Mouse (Mus musculus): ENCODE results near the gene Nlrp9b. TPM values are rescaled to one million over a fixed set of nuclear protein-coding genes. Genes with fewer than 3 reads are reported as not detected.
"Not testable (repeated sequence)": the region's sequence is repeated elsewhere in the genome, so short reads cannot be mapped to it uniquely, and the experiment has no call there.

Nlrp9b gene
- polyA plus RNA-seq, 2 experiments: not detected

- DNase-seq (ENCODE audit: low spot score) (no peak), ATAC-seq (ENCODE audit: low FRiP score, low read depth) (no peak)
- no peaks in the 10 kb centered on the region for H3K36me3 ChIP-seq (ENCODE audit: control insufficient read depth, insufficient read depth, low read length)
- H3K27me3 ChIP-seq (ENCODE audit: control insufficient read depth, insufficient read depth, low read length): no peaks in the 10 kb centered on the region
- no peaks in the 10 kb centered on the region for H3K4me1 ChIP-seq (ENCODE audit: control insufficient read depth, insufficient read depth, low read length)
- H3K27ac ChIP-seq (replicated peaks; ENCODE audit: low read depth, low read length): no peak overlapping the region
- no peak overlapping the region for H3K9ac ChIP-seq (ENCODE audit: low read depth, low read length, severe bottlenecking)
- TF ChIP-seq POLR2A (IDR thresholded peaks at IDR 0.05; ENCODE audit: borderline replicate concordance, extremely low read depth, insufficient read depth, insufficient read length): no peak
- WGBS: 93% methylated on average over 8 of the region's 8 CpGs
- 0 out of 2 replicates have a peak, but pooled peaks cover 5% of the 10 kb centered on the region for H3K9me3 ChIP-seq (ENCODE audit: control insufficient read depth, low read length)
- H3K4me2 ChIP-seq (replicated peaks; ENCODE audit: low read depth, low read length, severe bottlenecking): no peak overlapping the region
- H3K4me3 ChIP-seq (replicated peaks; ENCODE audit: low read length): no peak overlapping the region
Observed at GRCm38 (mm10) chr7:19970196-19970595, 21.1 kb upstream of the Nlrp9b start.

- DNase-seq (ENCODE audit: low spot score) (no peak), ATAC-seq (ENCODE audit: low FRiP score, low read depth) (no peak)
- Histone ChIP-seq H3K4me3 (replicated peaks; ENCODE audit: low read length) (no peak overlapping the region), H3K4me2 (replicated peaks; ENCODE audit: low read depth, low read length, severe bottlenecking) (no peak overlapping the region), H3K36me3 (ENCODE audit: control insufficient read depth, insufficient read depth, low read length) (no peaks in the 10 kb centered on the region), H3K27me3 (ENCODE audit: control insufficient read depth, insufficient read depth, low read length) (no peaks in the 10 kb centered on the region), H3K27ac (replicated peaks; ENCODE audit: low read depth, low read length) (no peak overlapping the region), H3K4me1 (ENCODE audit: control insufficient read depth, insufficient read depth, low read length) (no peaks in the 10 kb centered on the region), H3K9me3 (ENCODE audit: control insufficient read depth, low read length) (0 out of 2 replicates have a peak, but pooled peaks cover 5% of the 10 kb centered on the region), H3K9ac (ENCODE audit: low read depth, low read length, severe bottlenecking) (no peak overlapping the region)
- TF ChIP-seq POLR2A (IDR thresholded peaks at IDR 0.05; ENCODE audit: borderline replicate concordance, extremely low read depth, insufficient read depth, insufficient read length): no peak
- 91% methylated on average over 4 of the region's 4 CpGs for WGBS
Observed at GRCm38 (mm10) chr7:19971516-19971915, 19.7 kb upstream of the Nlrp9b start.

- ATAC-seq (ENCODE audit: low FRiP score, low read depth); H3K4me1 ChIP-seq (ENCODE audit: control insufficient read depth, insufficient read depth, low read length); H3K9ac ChIP-seq (ENCODE audit: low read depth, low read length, severe bottlenecking); H3K4me2 ChIP-seq (replicated peaks; ENCODE audit: low read depth, low read length, severe bottlenecking); DNase-seq (ENCODE audit: low spot score); H3K36me3 ChIP-seq (ENCODE audit: control insufficient read depth, insufficient read depth, low read length); H3K9me3 ChIP-seq (ENCODE audit: control insufficient read depth, low read length); H3K27me3 ChIP-seq (ENCODE audit: control insufficient read depth, insufficient read depth, low read length); H3K4me3 ChIP-seq (replicated peaks; ENCODE audit: low read length); H3K27ac ChIP-seq (replicated peaks; ENCODE audit: low read depth, low read length): not testable (repeated sequence)
- WGBS: 69% methylated on average over 3 of the region's 3 CpGs
Observed at GRCm38 (mm10) chr7:19996721-19997120, 5.5 kb downstream of the Nlrp9b start.

- Histone ChIP-seq H3K4me3 (replicated peaks; ENCODE audit: low read length) (no peak overlapping the region), H3K4me2 (replicated peaks; ENCODE audit: low read depth, low read length, severe bottlenecking) (no peak overlapping the region), H3K9me3 (ENCODE audit: control insufficient read depth, low read length) (no peaks in the 10 kb centered on the region), H3K27me3 (ENCODE audit: control insufficient read depth, insufficient read depth, low read length) (no peaks in the 10 kb centered on the region), H3K4me1 (ENCODE audit: control insufficient read depth, insufficient read depth, low read length) (no peaks in the 10 kb centered on the region), H3K36me3 (ENCODE audit: control insufficient read depth, insufficient read depth, low read length) (no peaks in the 10 kb centered on the region), H3K27ac (replicated peaks; ENCODE audit: low read depth, low read length) (no peak overlapping the region), H3K9ac (ENCODE audit: low read depth, low read length, severe bottlenecking) (no peak overlapping the region)
- no peak for ATAC-seq (ENCODE audit: low FRiP score, low read depth)
- TF ChIP-seq POLR2A (IDR thresholded peaks at IDR 0.05; ENCODE audit: borderline replicate concordance, extremely low read depth, insufficient read depth, insufficient read length): no peak
- DNase-seq (ENCODE audit: low spot score): no peak
- 70% methylated on average over 2 of the region's 2 CpGs for WGBS
Observed at GRCm38 (mm10) chr7:20009987-20010386, 18.7 kb downstream of the Nlrp9b start.

GRCm38 (mm10) chr7:20064100-20064499, 72.8 kb downstream of the Nlrp9b start:
- H3K9ac ChIP-seq (ENCODE audit: low read depth, low read length, severe bottlenecking); ATAC-seq (ENCODE audit: low FRiP score, low read depth); H3K27ac ChIP-seq (replicated peaks; ENCODE audit: low read depth, low read length); DNase-seq (ENCODE audit: low spot score); H3K27me3 ChIP-seq (ENCODE audit: control insufficient read depth, insufficient read depth, low read length); H3K4me2 ChIP-seq (replicated peaks; ENCODE audit: low read depth, low read length, severe bottlenecking); H3K36me3 ChIP-seq (ENCODE audit: control insufficient read depth, insufficient read depth, low read length); H3K9me3 ChIP-seq (ENCODE audit: control insufficient read depth, low read length); H3K4me1 ChIP-seq (ENCODE audit: control insufficient read depth, insufficient read depth, low read length); H3K4me3 ChIP-seq (replicated peaks; ENCODE audit: low read length): not testable (repeated sequence)
- 60% methylated on average over 4 of the region's 4 CpGs for WGBS

- not testable (repeated sequence) for ATAC-seq (ENCODE audit: low FRiP score, low read depth); H3K9ac ChIP-seq (ENCODE audit: low read depth, low read length, severe bottlenecking); H3K36me3 ChIP-seq (ENCODE audit: control insufficient read depth, insufficient read depth, low read length); DNase-seq (ENCODE audit: low spot score); H3K27ac ChIP-seq (replicated peaks; ENCODE audit: low read depth, low read length); H3K4me3 ChIP-seq (replicated peaks; ENCODE audit: low read length); H3K9me3 ChIP-seq (ENCODE audit: control insufficient read depth, low read length); H3K27me3 ChIP-seq (ENCODE audit: control insufficient read depth, insufficient read depth, low read length); H3K4me1 ChIP-seq (ENCODE audit: control insufficient read depth, insufficient read depth, low read length); H3K4me2 ChIP-seq (replicated peaks; ENCODE audit: low read depth, low read length, severe bottlenecking)
- WGBS: 71% methylated on average over 18 of the region's 18 CpGs
Observed at GRCm38 (mm10) chr7:20078118-20078517, 86.9 kb downstream of the Nlrp9b start.

- H3K27me3 ChIP-seq (ENCODE audit: control insufficient read depth, insufficient read depth, low read length): not testable (repeated sequence)
Observed at GRCm38 (mm10) chr7:20099380-20099779, 108.1 kb downstream of the Nlrp9b start, which contains the start of gene Vmn1r91. Gene Vmn1r91 (plus strand): TSS chr7:20099680.

GRCm38 (mm10) chr7:20122479-20122878, 131.2 kb downstream of the Nlrp9b start, which contains the start of gene Gm16442:
Gene Gm16442 (minus strand): TSS chr7:20122579.
- not testable (repeated sequence) for H3K9me3 ChIP-seq (ENCODE audit: control insufficient read depth, low read length); H3K4me2 ChIP-seq (replicated peaks; ENCODE audit: low read depth, low read length, severe bottlenecking); H3K27ac ChIP-seq (replicated peaks; ENCODE audit: low read depth, low read length); H3K27me3 ChIP-seq (ENCODE audit: control insufficient read depth, insufficient read depth, low read length); H3K9ac ChIP-seq (ENCODE audit: low read depth, low read length, severe bottlenecking); ATAC-seq (ENCODE audit: low FRiP score, low read depth); H3K4me3 ChIP-seq (replicated peaks; ENCODE audit: low read length); DNase-seq (ENCODE audit: low spot score); H3K36me3 ChIP-seq (ENCODE audit: control insufficient read depth, insufficient read depth, low read length); H3K4me1 ChIP-seq (ENCODE audit: control insufficient read depth, insufficient read depth, low read length)
- no CpG with 5 or more reads among the region's 2 CpGs for WGBS

More at GRCm38 (mm10) chr7:20099380-20099779, 108.1 kb downstream of the Nlrp9b start, which contains the start of gene Vmn1r91:
- H3K27ac ChIP-seq (replicated peaks; ENCODE audit: low read depth, low read length); ATAC-seq (ENCODE audit: low FRiP score, low read depth); H3K9me3 ChIP-seq (ENCODE audit: control insufficient read depth, low read length); H3K36me3 ChIP-seq (ENCODE audit: control insufficient read depth, insufficient read depth, low read length); H3K9ac ChIP-seq (ENCODE audit: low read depth, low read length, severe bottlenecking); H3K4me1 ChIP-seq (ENCODE audit: control insufficient read depth, insufficient read depth, low read length); H3K4me2 ChIP-seq (replicated peaks; ENCODE audit: low read depth, low read length, severe bottlenecking); DNase-seq (ENCODE audit: low spot score); H3K4me3 ChIP-seq (replicated peaks; ENCODE audit: low read length): not testable (repeated sequence)
- WGBS: 79% methylated on average over 5 of the region's 5 CpGs
